Mouse (Mus musculus): ENCODE results near the gene Gm8909. TPM values are rescaled to one million over a fixed set of nuclear protein-coding genes. Genes with fewer than 3 reads are reported as not detected.
"Not testable (repeated sequence)": the region's sequence is repeated elsewhere in the genome, so short reads cannot be mapped to it uniquely, and the experiment has no call there.

Gene Gm8909
- polyA plus RNA-seq, 1 experiment, result not detected

GRCm38 (mm10) chr17:36178938-36179337 is 10.6 kb upstream of the Gm8909 start:
- not testable (repeated sequence) for H3K4me1 ChIP-seq (ENCODE audit: control insufficient read depth, insufficient read depth, insufficient read length, low read length); H3K27ac ChIP-seq (replicated peaks; ENCODE audit: low read depth, low read length)
- peak overlapping the region; percentile 28; the same call in 1 of the 2 replicates for H3K4me3 ChIP-seq (ENCODE audit: insufficient read depth, low read depth, low read length)

- not testable (repeated sequence) for H3K27ac ChIP-seq (replicated peaks; ENCODE audit: low read depth, low read length); H3K4me1 ChIP-seq (ENCODE audit: control insufficient read depth, insufficient read depth, insufficient read length, low read length); H3K4me3 ChIP-seq (ENCODE audit: insufficient read depth, low read depth, low read length)
These were observed 7.8 kb upstream of the Gm8909 start for GRCm38 (mm10) chr17:36176132-36176531.

- H3K4me3 ChIP-seq (ENCODE audit: insufficient read depth, low read depth, low read length), result no peak overlapping the region
- no peaks in the 10 kb centered on the region for H3K4me1 ChIP-seq (ENCODE audit: control insufficient read depth, insufficient read depth, insufficient read length, low read length)
- no peak overlapping the region for H3K27ac ChIP-seq (replicated peaks; ENCODE audit: low read depth, low read length)
These were observed 2.0 kb upstream of the Gm8909 start for GRCm38 (mm10) chr17:36170287-36170814.

- Histone ChIP-seq H3K27ac (replicated peaks; ENCODE audit: low read depth, low read length) (no peak overlapping the region), H3K4me3 (ENCODE audit: insufficient read depth, low read depth, low read length) (no peak overlapping the region), H3K4me1 (ENCODE audit: control insufficient read depth, insufficient read depth, insufficient read length, low read length) (no peaks in the 10 kb centered on the region)
These were observed 1.4 kb upstream of the Gm8909 start for GRCm38 (mm10) chr17:36169753-36170152.

GRCm38 (mm10) chr17:36169094-36169493 is 757 bp upstream of the Gm8909 start:
- not testable (repeated sequence) for H3K4me1 ChIP-seq (ENCODE audit: control insufficient read depth, insufficient read depth, insufficient read length, low read length); H3K4me3 ChIP-seq (ENCODE audit: insufficient read depth, low read depth, low read length); H3K27ac ChIP-seq (replicated peaks; ENCODE audit: low read depth, low read length)

- Histone ChIP-seq H3K27ac (replicated peaks; ENCODE audit: low read depth, low read length) (no peak overlapping the region), H3K4me3 (ENCODE audit: insufficient read depth, low read depth, low read length) (peak overlapping the region; percentile 67)
These were observed 865 bp downstream of the Gm8909 start for GRCm38 (mm10) chr17:36167306-36168038.

GRCm38 (mm10) chr17:36166901-36167300 is 1.4 kb downstream of the Gm8909 start:
- H3K4me3 ChIP-seq (ENCODE audit: insufficient read depth, low read depth, low read length), result peak overlapping the region; percentile 18; the same call in 1 of the 2 replicates
- not testable (repeated sequence) for H3K27ac ChIP-seq (replicated peaks; ENCODE audit: low read depth, low read length); H3K4me1 ChIP-seq (ENCODE audit: control insufficient read depth, insufficient read depth, insufficient read length, low read length)

More at GRCm38 (mm10) chr17:36167306-36168038, 865 bp downstream of the Gm8909 start:
- H3K4me1 ChIP-seq (ENCODE audit: control insufficient read depth, insufficient read depth, insufficient read length, low read length), result no peaks in the 10 kb centered on the region

GRCm38 (mm10) chr17:36161129-36162051 is 6.9 kb downstream of the Gm8909 start:
- Histone ChIP-seq H3K4me1 (ENCODE audit: control insufficient read depth, insufficient read depth, insufficient read length, low read length) (no peaks in the 10 kb centered on the region; the same call in 1 of the 2 replicates), H3K27ac (replicated peaks; ENCODE audit: low read depth, low read length) (no peak overlapping the region), H3K4me3 (ENCODE audit: insufficient read depth, low read depth, low read length) (peak overlapping the region; percentile 48)

- not testable (repeated sequence) for H3K4me1 ChIP-seq (ENCODE audit: control insufficient read depth, insufficient read depth, insufficient read length, low read length); H3K4me3 ChIP-seq (ENCODE audit: insufficient read depth, low read depth, low read length); H3K27ac ChIP-seq (replicated peaks; ENCODE audit: low read depth, low read length)
These were observed 10.1 kb downstream of the Gm8909 start for GRCm38 (mm10) chr17:36158264-36158663.

GRCm38 (mm10) chr17:36157782-36158181 is 10.6 kb downstream of the Gm8909 start:
- H3K4me1 ChIP-seq (ENCODE audit: control insufficient read depth, insufficient read depth, insufficient read length, low read length); H3K4me3 ChIP-seq (ENCODE audit: insufficient read depth, low read depth, low read length): not testable (repeated sequence)

GRCm38 (mm10) chr17:36154271-36155149 is 13.8 kb downstream of the Gm8909 start:
- no peak overlapping the region for H3K4me3 ChIP-seq (ENCODE audit: insufficient read depth, low read depth, low read length)
- peaks cover 6% of the 10 kb centered on the region for H3K4me1 ChIP-seq (ENCODE audit: control insufficient read depth, insufficient read depth, insufficient read length, low read length)

More at GRCm38 (mm10) chr17:36157782-36158181, 10.6 kb downstream of the Gm8909 start:
- not testable (repeated sequence) for H3K27ac ChIP-seq (replicated peaks; ENCODE audit: low read depth, low read length)

GRCm38 (mm10) chr17:36151200-36151599 is 17.1 kb downstream of the Gm8909 start:
- not testable (repeated sequence) for H3K4me3 ChIP-seq (ENCODE audit: insufficient read depth, low read depth, low read length); H3K4me1 ChIP-seq (ENCODE audit: control insufficient read depth, insufficient read depth, insufficient read length, low read length); H3K27ac ChIP-seq (replicated peaks; ENCODE audit: low read depth, low read length)

More at GRCm38 (mm10) chr17:36154271-36155149, 13.8 kb downstream of the Gm8909 start:
- no peak overlapping the region for H3K27ac ChIP-seq (replicated peaks; ENCODE audit: low read depth, low read length)

- H3K4me1 ChIP-seq (ENCODE audit: control insufficient read depth, insufficient read depth, insufficient read length, low read length); H3K27ac ChIP-seq (replicated peaks; ENCODE audit: low read depth, low read length); H3K4me3 ChIP-seq (ENCODE audit: insufficient read depth, low read depth, low read length): not testable (repeated sequence)
These were observed 19.9 kb downstream of the Gm8909 start for GRCm38 (mm10) chr17:36148468-36148867.

- not testable (repeated sequence) for H3K4me3 ChIP-seq (ENCODE audit: insufficient read depth, low read depth, low read length); H3K4me1 ChIP-seq (ENCODE audit: control insufficient read depth, insufficient read depth, insufficient read length, low read length); H3K27ac ChIP-seq (replicated peaks; ENCODE audit: low read depth, low read length)
These were observed 21.4 kb downstream of the Gm8909 start for GRCm38 (mm10) chr17:36146937-36147336.
